Mouse (Mus musculus) cerebellum, postnatal 10 days (tissue): ENCODE results near the gene Ptpn14.

Source experiments
- DNase-seq, 2 experiments: peaks; one replicate each; pipeline ENCODE4 v3.0.0; 2021; ENCODE audit warnings: mixed read lengths in 2 of 2

The Ptpn14 gene

GRCm38 (mm10) chr1:189869651-189870270 is 141.7 kb downstream of the Ptpn14 start:
- DNase-seq, result no peak

GRCm38 (mm10) chr1:189870539-189870938 is 142.5 kb downstream of the Ptpn14 start:
- peak; percentile 34 to 38 for DNase-seq

GRCm38 (mm10) chr1:189871625-189872024 is 143.6 kb downstream of the Ptpn14 start:
- no peak for DNase-seq

- no peak for DNase-seq
Measured at GRCm38 (mm10) chr1:189872050-189872449, 144.0 kb downstream of the Ptpn14 start.

GRCm38 (mm10) chr1:189873591-189873990 is 145.5 kb downstream of the Ptpn14 start:
- no peak for DNase-seq

GRCm38 (mm10) chr1:189875439-189875861 is 147.4 kb downstream of the Ptpn14 start:
- DNase-seq, result no peak

GRCm38 (mm10) chr1:189876162-189876561 is 148.1 kb downstream of the Ptpn14 start:
- no peak for DNase-seq

- DNase-seq, result peak in 1 of 2 experiments; percentile 43
Measured at GRCm38 (mm10) chr1:189879212-189879611, 151.1 kb downstream of the Ptpn14 start.

- peak; percentile 68 for DNase-seq
Measured at GRCm38 (mm10) chr1:189879965-189880364, 151.9 kb downstream of the Ptpn14 start.

- peak; percentile 56 to 61 for DNase-seq
Measured at GRCm38 (mm10) chr1:189880745-189881144, 152.7 kb downstream of the Ptpn14 start.

GRCm38 (mm10) chr1:189882886-189883285 is 154.8 kb downstream of the Ptpn14 start:
- peak; percentile 78 to 80 for DNase-seq

- peak; percentile 81 to 82 for DNase-seq
Measured at GRCm38 (mm10) chr1:189883531-189884170, 155.6 kb downstream of the Ptpn14 start.

GRCm38 (mm10) chr1:189884951-189885350 is 156.9 kb downstream of the Ptpn14 start:
- peak; percentile 83 to 87 for DNase-seq

GRCm38 (mm10) chr1:189885975-189886374 is 157.9 kb downstream of the Ptpn14 start:
- no peak for DNase-seq

GRCm38 (mm10) chr1:189887518-189887917 is 159.4 kb downstream of the Ptpn14 start:
- peak; percentile 84 to 86 for DNase-seq

GRCm38 (mm10) chr1:189888749-189889148 is 160.7 kb downstream of the Ptpn14 start:
- DNase-seq, result no peak

GRCm38 (mm10) chr1:189894191-189894590 is 166.1 kb downstream of the Ptpn14 start:
- peak in 1 of 2 experiments; percentile 27 for DNase-seq

- DNase-seq, result no peak
Measured at GRCm38 (mm10) chr1:189897861-189898260, 169.8 kb downstream of the Ptpn14 start.

- no peak for DNase-seq
Measured at GRCm38 (mm10) chr1:189898708-189899107, 170.6 kb downstream of the Ptpn14 start.

- DNase-seq, result no peak
Measured at GRCm38 (mm10) chr1:189899526-189899925, 171.5 kb downstream of the Ptpn14 start.

GRCm38 (mm10) chr1:189902413-189902812 is 174.3 kb downstream of the Ptpn14 start:
- DNase-seq, result peak; percentile 34 to 35

- DNase-seq, result peak in 1 of 2 experiments; percentile 17
Measured at GRCm38 (mm10) chr1:189903169-189903568, 175.1 kb downstream of the Ptpn14 start.

- DNase-seq, result peak; percentile 53 to 58
Measured at GRCm38 (mm10) chr1:189910685-189911345, 182.7 kb downstream of the Ptpn14 start.
